Mouse (Mus musculus) ES-Bruce4 (cell line): Measurements from ENCODE around the gene Gan. TPM values are rescaled to one million over a fixed set of nuclear protein-coding genes. Genes with fewer than 3 reads are reported as not detected.
A peak's percentile ranks its signal among the peaks of the same experiment; 100 is the strongest.

Experiments
- H3K27ac ChIP-seq: 2 replicates; pipeline ENCODE4 v1.5.1; 2012; ENCODE audit warnings: low read length, inconsistent platforms; ENCODE audit not compliant: insufficient read depth
- H3K27me3 ChIP-seq: 2 replicates; pipeline ENCODE4 v1.6.1; 2012; ENCODE audit warnings: mild to moderate bottlenecking, low read length, inconsistent platforms; ENCODE audit not compliant: control insufficient read depth, poor library complexity, insufficient read depth, severe bottlenecking
- H3K36me3 ChIP-seq: 2 replicates; pipeline ENCODE4 v1.6.1; 2012; ENCODE audit warnings: inconsistent platforms, mild to moderate bottlenecking, low read length, moderate library complexity; ENCODE audit not compliant: control insufficient read depth, poor library complexity, insufficient read depth, severe bottlenecking
- H3K4me1 ChIP-seq: one replicate; pipeline ENCODE4 v1.8.1; 2011; ENCODE audit warnings: low read length; ENCODE audit not compliant: control insufficient read depth, insufficient read depth
- H3K4me3 ChIP-seq: 2 replicates; pipeline ENCODE4 v1.5.1; 2011; ENCODE audit warnings: low read depth, mild to moderate bottlenecking, low read length
- H3K9ac ChIP-seq: 2 replicates; pipeline ENCODE4 v1.6.1; 2012; ENCODE audit warnings: low read depth, mild to moderate bottlenecking, inconsistent platforms; ENCODE audit not compliant: poor library complexity, severe bottlenecking
- H3K9me3 ChIP-seq: replicated peaks from 2 replicates; pipeline ENCODE4 v1.6.1; 2012; ENCODE audit warnings: mild to moderate bottlenecking, low read length, inconsistent platforms; ENCODE audit not compliant: control insufficient read depth, poor library complexity, insufficient read depth, severe bottlenecking
- CTCF ChIP-seq: IDR thresholded peaks from one replicate; pipeline ENCODE4 v1.8.1; 2011; ENCODE audit warnings: low read depth, low read length
- EP300 ChIP-seq: IDR thresholded peaks from 2 replicates; pipeline ENCODE4 v1.6.1; 2011; ENCODE audit warnings: low read depth, low read length; ENCODE audit not compliant: insufficient read depth
- POLR2A ChIP-seq: IDR thresholded peaks from one replicate; pipeline ENCODE4 v1.8.1; 2011; ENCODE audit warnings: low read length; ENCODE audit not compliant: insufficient read depth
- polyA plus RNA-seq: library from polyadenylated mRNA; stranded (reverse); fragments of >200 nt; gene quantifications from 2 replicates; pipeline ENCODE4 v1.2.4, GENCODE M21; 2011; ENCODE audit warnings: low read depth; ENCODE audit not compliant: missing spikeins, insufficient read depth, insufficient read length

The Gan gene
- polyA plus RNA-seq, 1 experiment: 11.7 TPM

- H3K9ac ChIP-seq: no peak overlapping the region
- H3K4me1 ChIP-seq: no peaks in the 10 kb centered on the region
- H3K4me3 ChIP-seq: no peak overlapping the region
- no peaks in the 10 kb centered on the region for H3K9me3 ChIP-seq
- TF ChIP-seq CTCF (no peak), EP300 (no peak), POLR2A (no peak)
- H3K36me3 ChIP-seq: no peaks in the 10 kb centered on the region
- no peak overlapping the region for H3K27ac ChIP-seq
- H3K27me3 ChIP-seq: no peaks in the 10 kb centered on the region
These were observed 96.6 kb downstream of the Gan start for GRCm38 (mm10) chr8:117254496-117254895.

- H3K27ac ChIP-seq: no peak overlapping the region
These were observed 98.5 kb downstream of the Gan start for GRCm38 (mm10) chr8:117256292-117256938.

GRCm38 (mm10) chr8:117257029-117257820 is 99.3 kb downstream of the Gan start, which contains the start of gene Cmip:
Gene Cmip, plus strand, starts transcription at chr8:117257064.
- H3K9ac ChIP-seq: peak within 1 kb of the TSS; percentile 97
- no peaks in the 10 kb centered on the region for H3K27me3 ChIP-seq
- no peaks in the 10 kb centered on the region for H3K36me3 ChIP-seq
- TF ChIP-seq POLR2A (no peak), EP300 (no peak), CTCF (no peak)
- no peaks in the 10 kb centered on the region for H3K9me3 ChIP-seq
- H3K4me3 ChIP-seq: peak within 1 kb of the TSS; percentile 86
- peaks cover 15% of the 10 kb centered on the region for H3K4me1 ChIP-seq
- H3K27ac ChIP-seq: no peak within 1 kb of the TSS

More at GRCm38 (mm10) chr8:117256292-117256938, 98.5 kb downstream of the Gan start:
- H3K9ac ChIP-seq: peak overlapping the region; percentile 97
- H3K4me3 ChIP-seq: peak overlapping the region; percentile 86
- no peaks in the 10 kb centered on the region for H3K36me3 ChIP-seq
- TF ChIP-seq CTCF: no peak
- no peak for TF ChIP-seq POLR2A
- no peak for TF ChIP-seq EP300
- H3K27me3 ChIP-seq: no peaks in the 10 kb centered on the region
- H3K4me1 ChIP-seq: peaks cover 10% of the 10 kb centered on the region
- H3K9me3 ChIP-seq: no peaks in the 10 kb centered on the region

GRCm38 (mm10) chr8:117257821-117258575 is 100.1 kb downstream of the Gan start:
- Histone ChIP-seq H3K4me1 (peaks cover 16% of the 10 kb centered on the region), H3K36me3 (no peaks in the 10 kb centered on the region), H3K27me3 (no peaks in the 10 kb centered on the region), H3K9me3 (no peaks in the 10 kb centered on the region), H3K9ac (peak overlapping the region; percentile 97), H3K4me3 (peak overlapping the region; percentile 80), H3K27ac (no peak overlapping the region)
- TF ChIP-seq CTCF (no peak), POLR2A (no peak), EP300 (no peak)

GRCm38 (mm10) chr8:117258576-117259040 is 100.7 kb downstream of the Gan start:
- Histone ChIP-seq H3K27ac (no peak overlapping the region), H3K9me3 (no peaks in the 10 kb centered on the region)

More at GRCm38 (mm10) chr8:117258576-117259040, 100.7 kb downstream of the Gan start:
- Histone ChIP-seq H3K9ac (peak overlapping the region; percentile 97), H3K27me3 (no peaks in the 10 kb centered on the region), H3K36me3 (no peaks in the 10 kb centered on the region), H3K4me3 (peak overlapping the region; percentile 80), H3K4me1 (peaks cover 22% of the 10 kb centered on the region)
- TF ChIP-seq CTCF (no peak), EP300 (no peak), POLR2A (no peak)
